Mouse (Mus musculus) myocyte (in vitro differentiated cells): Measurements from ENCODE around the gene Nxn. TPM values are rescaled to one million over a fixed set of nuclear protein-coding genes. Genes with fewer than 3 reads are reported as not detected.

ENCODE experiments used
- H3K27me3 ChIP-seq: one replicate; pipeline ENCODE4 v1.6.1; 2011; ENCODE audit not compliant: control insufficient read depth, insufficient read depth, insufficient read length
- H3K36me3 ChIP-seq: one replicate; pipeline ENCODE4 v1.6.1; 2011; ENCODE audit not compliant: control insufficient read depth, insufficient read depth
- H3K4me2 ChIP-seq: one replicate; pipeline ENCODE4 v1.6.1; 2011; ENCODE audit warnings: low read depth, control low read depth
- H3K4me3 ChIP-seq: one replicate; pipeline ENCODE4 v1.5.1; 2011; ENCODE audit warnings: mild to moderate bottlenecking, control low read depth, moderate library complexity
- H3K79me2 ChIP-seq: one replicate; pipeline ENCODE4 v1.6.1; 2011; ENCODE audit not compliant: control insufficient read depth, insufficient read depth
- H3ac ChIP-seq: one replicate; pipeline ENCODE4 v1.6.1; 2011; ENCODE audit not compliant: control insufficient read depth, insufficient read length
- CEBPB ChIP-seq: IDR thresholded peaks from 2 replicates; pipeline ENCODE4 v1.6.1; 2011; ENCODE audit warnings: mild to moderate bottlenecking, moderate library complexity; ENCODE audit not compliant: poor library complexity, insufficient read depth, severe bottlenecking
- E2F4 ChIP-seq: IDR thresholded peaks from one replicate; pipeline ENCODE4 v1.6.1; 2011; ENCODE audit warnings: mild to moderate bottlenecking, control low read depth, moderate library complexity; ENCODE audit not compliant: insufficient read depth
- MAX ChIP-seq: IDR thresholded peaks from one replicate; pipeline ENCODE4 v1.6.1; 2011; ENCODE audit warnings: low read depth, mild to moderate bottlenecking, control low read depth
- MYOD1 ChIP-seq, 3 experiments: IDR thresholded peaks; one replicate each; pipeline ENCODE4 v1.6.1; 2011; ENCODE audit warnings: control low read depth in 2 of 3, low read depth in 2 of 3, mild to moderate bottlenecking in 2 of 3, moderate library complexity in 1 of 3; ENCODE audit not compliant: insufficient read length in 2 of 3, control insufficient read depth in 1 of 3
- MYOG ChIP-seq, 3 experiments: IDR thresholded peaks; one replicate each; pipeline ENCODE4 v1.6.1; 2011; ENCODE audit warnings: control low read depth in 2 of 3, low read depth in 2 of 3, mild to moderate bottlenecking in 2 of 3; ENCODE audit not compliant: insufficient read length in 2 of 3, control insufficient read depth in 1 of 3, insufficient read depth in 1 of 3
- POLR2A ChIP-seq: IDR thresholded peaks from one replicate; pipeline ENCODE4 v1.6.1; 2011; ENCODE audit warnings: low read depth, mild to moderate bottlenecking, control low read depth, moderate library complexity; ENCODE audit not compliant: insufficient read length
- POLR2AphosphoS2 ChIP-seq: IDR thresholded peaks from one replicate; pipeline ENCODE4 v1.6.1; 2011; ENCODE audit warnings: low read depth, control low read depth; ENCODE audit not compliant: insufficient read length
- REST ChIP-seq: IDR thresholded peaks from one replicate; pipeline ENCODE4 v1.6.1; 2011; ENCODE audit warnings: mild to moderate bottlenecking, control low read depth, moderate library complexity; ENCODE audit not compliant: insufficient read depth, insufficient read length
- SRF ChIP-seq: IDR thresholded peaks from one replicate; pipeline ENCODE4 v1.6.1; 2011; ENCODE audit warnings: low read depth; ENCODE audit not compliant: control insufficient read depth, insufficient read length
- TCF12 ChIP-seq: IDR thresholded peaks from one replicate; pipeline ENCODE4 v1.6.1; 2011; ENCODE audit warnings: mild to moderate bottlenecking, control low read depth; ENCODE audit not compliant: poor library complexity, insufficient read depth, severe bottlenecking
- TCF3 ChIP-seq: IDR thresholded peaks from one replicate; pipeline ENCODE4 v1.6.1; 2011; ENCODE audit warnings: low read depth, control low read depth; ENCODE audit not compliant: insufficient read length
- USF1 ChIP-seq: IDR thresholded peaks from one replicate; pipeline ENCODE4 v1.6.1; 2011; ENCODE audit warnings: low read depth, mild to moderate bottlenecking, control low read depth, moderate library complexity
- polyA plus RNA-seq: library from polyadenylated mRNA; unstranded; fragments of >200 nt; fragmentation: generic; extraction: Trizol; gene quantifications from one replicate; pipeline ENCODE4 v1.2.1, GENCODE M21; 2012; ENCODE audit warnings: missing spikeins

The Nxn gene
- polyA plus RNA-seq, 1 experiment, result 76.8 TPM

GRCm38 (mm10) chr11:76355425-76355824 is 43.5 kb downstream of the Nxn start:
- Histone ChIP-seq H3K36me3 (no peaks in the 10 kb centered on the region), H3K4me2 (no peak overlapping the region), H3K79me2 (peaks cover 41% of the 10 kb centered on the region), H3ac (no peak overlapping the region), H3K4me3 (no peak overlapping the region), H3K27me3 (no peaks in the 10 kb centered on the region)
- TF ChIP-seq MYOD1 (IDR thresholded peaks at IDR 0.05; ENCODE audit: control insufficient read depth in 1 of 3, insufficient read length in 2 of 3, low read depth in 2 of 3) (peak in 1 of 3 experiments; percentile 78), CEBPB (no peak), TCF12 (no peak), USF1 (no peak), E2F4 (no peak), MYOG (IDR thresholded peaks at IDR 0.05; ENCODE audit: control insufficient read depth in 1 of 3, insufficient read depth in 1 of 3, insufficient read length in 2 of 3, low read depth in 2 of 3) (peak in 1 of 3 experiments; percentile 59)

- Histone ChIP-seq H3K27me3 (no peaks in the 10 kb centered on the region), H3K4me3 (no peak overlapping the region), H3K36me3 (no peaks in the 10 kb centered on the region), H3ac (no peak overlapping the region), H3K4me2 (no peak overlapping the region), H3K79me2 (peaks cover 27% of the 10 kb centered on the region)
- TF ChIP-seq TCF3 (no peak), MYOG (IDR thresholded peaks at IDR 0.05; ENCODE audit: control insufficient read depth in 1 of 3, insufficient read depth in 1 of 3, insufficient read length in 2 of 3, low read depth in 2 of 3) (no peak), SRF (no peak), POLR2A (no peak), MYOD1 (IDR thresholded peaks at IDR 0.05; ENCODE audit: control insufficient read depth in 1 of 3, insufficient read length in 2 of 3, low read depth in 2 of 3) (no peak), MAX (no peak), POLR2AphosphoS2 (no peak), USF1 (no peak), CEBPB (no peak)
Measured at GRCm38 (mm10) chr11:76352861-76353558, 45.9 kb downstream of the Nxn start.

- H3K4me2 ChIP-seq, result no peak overlapping the region
- no peak overlapping the region for H3K4me3 ChIP-seq
- H3K79me2 ChIP-seq, result peaks cover 25% of the 10 kb centered on the region
- no peaks in the 10 kb centered on the region for H3K27me3 ChIP-seq
- H3K36me3 ChIP-seq, result no peaks in the 10 kb centered on the region
- no peak overlapping the region for H3ac ChIP-seq
- no peak for TF ChIP-seq MAX
- TF ChIP-seq REST, result no peak
- no peak for TF ChIP-seq POLR2AphosphoS2
- TF ChIP-seq TCF3, result no peak
- TF ChIP-seq TCF12, result no peak
- no peak for TF ChIP-seq CEBPB
- TF ChIP-seq MYOG (IDR thresholded peaks at IDR 0.05; ENCODE audit: control insufficient read depth in 1 of 3, insufficient read depth in 1 of 3, insufficient read length in 2 of 3, low read depth in 2 of 3), result no peak
- TF ChIP-seq MYOD1 (IDR thresholded peaks at IDR 0.05; ENCODE audit: control insufficient read depth in 1 of 3, insufficient read length in 2 of 3, low read depth in 2 of 3), result no peak
- TF ChIP-seq SRF, result no peak
- TF ChIP-seq USF1, result no peak
- TF ChIP-seq E2F4, result no peak
- no peak for TF ChIP-seq POLR2A
Measured at GRCm38 (mm10) chr11:76351624-76352011, 47.3 kb downstream of the Nxn start.

- no peaks in the 10 kb centered on the region for H3K27me3 ChIP-seq
- no peak overlapping the region for H3ac ChIP-seq
- H3K4me3 ChIP-seq, result no peak overlapping the region
- peak overlapping the region; percentile 10 for H3K4me2 ChIP-seq
- no peaks in the 10 kb centered on the region for H3K36me3 ChIP-seq
- TF ChIP-seq POLR2AphosphoS2, result no peak
- peaks cover 24% of the 10 kb centered on the region for H3K79me2 ChIP-seq
Measured at GRCm38 (mm10) chr11:76350931-76351623, 47.9 kb downstream of the Nxn start.

GRCm38 (mm10) chr11:76349833-76350232 is 49.1 kb downstream of the Nxn start:
- no peaks in the 10 kb centered on the region for H3K36me3 ChIP-seq
- no peak overlapping the region for H3K4me3 ChIP-seq
- H3ac ChIP-seq, result no peak overlapping the region
- TF ChIP-seq MYOD1 (IDR thresholded peaks at IDR 0.05; ENCODE audit: control insufficient read depth in 1 of 3, insufficient read length in 2 of 3, low read depth in 2 of 3), result peak; percentile 67 to 89 (median 88)
- TF ChIP-seq TCF12, result no peak
- TF ChIP-seq REST, result no peak
- peak in 1 of 3 experiments; percentile 65 for TF ChIP-seq MYOG (IDR thresholded peaks at IDR 0.05; ENCODE audit: control insufficient read depth in 1 of 3, insufficient read depth in 1 of 3, insufficient read length in 2 of 3, low read depth in 2 of 3)
- no peaks in the 10 kb centered on the region for H3K27me3 ChIP-seq
- H3K4me2 ChIP-seq, result no peak overlapping the region
- H3K79me2 ChIP-seq, result peaks cover 30% of the 10 kb centered on the region
